Mouse (Mus musculus) G1E (cell line): ENCODE results near the gene Mip.

Source experiments
- CTCF ChIP-seq: IDR thresholded peaks from 2 replicates; pipeline ENCODE4 v1.5.1; 2012; ENCODE audit warnings: low read depth, low read length, inconsistent platforms, mixed read lengths
- GATA1 ChIP-seq: IDR thresholded peaks from 2 replicates; pipeline ENCODE4 v1.6.1; 2012; ENCODE audit warnings: borderline replicate concordance, low read length, inconsistent platforms, mixed read lengths
- GATA2 ChIP-seq: IDR thresholded peaks from 2 replicates; pipeline ENCODE4 v1.6.1; 2012; ENCODE audit warnings: low read depth, low read length, inconsistent platforms, borderline replicate concordance
- POLR2AphosphoS5 ChIP-seq: IDR thresholded peaks from 2 replicates; pipeline ENCODE4 v1.6.1; 2012; ENCODE audit warnings: low read depth, low read length, inconsistent platforms; ENCODE audit not compliant: insufficient replicate concordance
- TAL1 ChIP-seq: conservative IDR thresholded peaks from 2 replicates; pipeline ENCODE4 v1.6.1; 2012; ENCODE audit warnings: low read depth, low read length, inconsistent platforms, mixed read lengths

DNA sequence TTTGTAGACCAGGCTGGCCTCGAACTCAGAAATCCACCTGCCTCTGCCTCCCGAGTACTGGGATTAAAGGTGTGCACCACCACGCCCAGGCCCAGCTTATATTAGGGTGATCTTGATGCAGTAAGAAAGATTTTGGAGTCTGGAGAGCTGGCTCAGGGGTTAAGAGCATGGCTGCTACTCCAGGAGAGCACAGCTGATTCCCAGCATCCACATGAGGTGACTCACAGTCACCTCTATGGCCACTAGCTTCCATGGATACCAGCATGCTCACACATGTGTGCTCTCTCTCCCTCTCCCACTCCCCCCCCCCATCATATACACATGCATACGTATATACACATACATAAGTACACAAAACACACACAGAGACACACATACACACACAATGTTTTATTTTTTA is 48.3 kb upstream of the Mip start:
- TF ChIP-seq CTCF (no peak), GATA1 (no peak), GATA2 (no peak), TAL1 (no peak), POLR2AphosphoS5 (no peak)
